Mouse (Mus musculus) myocyte (in vitro differentiated cells): ENCODE data around the gene Esam.

ENCODE experiments used
- CEBPB ChIP-seq: IDR thresholded peaks from 2 replicates; pipeline ENCODE4 v1.6.1; 2011; ENCODE audit warnings: mild to moderate bottlenecking, moderate library complexity; ENCODE audit not compliant: poor library complexity, insufficient read depth, severe bottlenecking
- E2F4 ChIP-seq: IDR thresholded peaks from one replicate; pipeline ENCODE4 v1.6.1; 2011; ENCODE audit warnings: mild to moderate bottlenecking, control low read depth, moderate library complexity; ENCODE audit not compliant: insufficient read depth
- MAX ChIP-seq: IDR thresholded peaks from one replicate; pipeline ENCODE4 v1.6.1; 2011; ENCODE audit warnings: low read depth, mild to moderate bottlenecking, control low read depth
- MYOG ChIP-seq, 3 experiments: IDR thresholded peaks; one replicate each; pipeline ENCODE4 v1.6.1; 2011; ENCODE audit warnings: control low read depth in 2 of 3, low read depth in 2 of 3, mild to moderate bottlenecking in 2 of 3; ENCODE audit not compliant: insufficient read length in 2 of 3, control insufficient read depth in 1 of 3, insufficient read depth in 1 of 3
- POLR2A ChIP-seq: IDR thresholded peaks from one replicate; pipeline ENCODE4 v1.6.1; 2011; ENCODE audit warnings: low read depth, mild to moderate bottlenecking, control low read depth, moderate library complexity; ENCODE audit not compliant: insufficient read length
- POLR2AphosphoS2 ChIP-seq: IDR thresholded peaks from one replicate; pipeline ENCODE4 v1.6.1; 2011; ENCODE audit warnings: low read depth, control low read depth; ENCODE audit not compliant: insufficient read length
- REST ChIP-seq: IDR thresholded peaks from one replicate; pipeline ENCODE4 v1.6.1; 2011; ENCODE audit warnings: mild to moderate bottlenecking, control low read depth, moderate library complexity; ENCODE audit not compliant: insufficient read depth, insufficient read length
- SRF ChIP-seq: IDR thresholded peaks from one replicate; pipeline ENCODE4 v1.6.1; 2011; ENCODE audit warnings: low read depth; ENCODE audit not compliant: control insufficient read depth, insufficient read length
- TCF12 ChIP-seq: IDR thresholded peaks from one replicate; pipeline ENCODE4 v1.6.1; 2011; ENCODE audit warnings: mild to moderate bottlenecking, control low read depth; ENCODE audit not compliant: poor library complexity, insufficient read depth, severe bottlenecking
- USF1 ChIP-seq: IDR thresholded peaks from one replicate; pipeline ENCODE4 v1.6.1; 2011; ENCODE audit warnings: low read depth, mild to moderate bottlenecking, control low read depth, moderate library complexity

DNA sequence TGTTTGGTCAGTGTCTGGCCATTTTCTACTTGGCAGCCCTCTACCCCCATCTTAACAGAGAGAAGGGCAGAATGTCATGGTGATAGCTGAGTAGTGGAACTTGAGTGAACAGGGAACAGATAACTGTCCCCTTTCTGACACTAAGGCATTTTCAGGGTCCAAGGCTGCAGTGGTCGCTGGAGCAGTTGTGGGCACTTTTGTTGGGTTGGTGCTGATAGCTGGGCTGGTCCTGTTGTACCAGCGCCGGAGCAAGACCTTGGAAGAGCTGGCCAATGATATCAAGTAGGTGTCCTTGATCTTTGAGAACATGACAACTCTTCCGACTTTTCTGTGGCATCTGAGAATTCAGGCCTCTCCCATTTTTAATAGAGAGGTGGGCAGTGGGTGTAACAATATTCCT, 9.0 kb downstream of the Esam start:
- TF ChIP-seq POLR2A (no peak), CEBPB (no peak), E2F4 (no peak), MAX (no peak), SRF (no peak), TCF12 (no peak), USF1 (no peak), MYOG (IDR thresholded peaks at IDR 0.05; ENCODE audit: control insufficient read depth in 1 of 3, insufficient read depth in 1 of 3, insufficient read length in 2 of 3, low read depth in 2 of 3) (no peak), POLR2AphosphoS2 (no peak), REST (no peak)
